Mouse (Mus musculus): ENCODE results near the gene Myo5c.
"Not testable (repeated sequence)": the region's sequence is repeated elsewhere in the genome, so short reads cannot be mapped to it uniquely, and the experiment has no call there.

The Myo5c gene

DNA sequence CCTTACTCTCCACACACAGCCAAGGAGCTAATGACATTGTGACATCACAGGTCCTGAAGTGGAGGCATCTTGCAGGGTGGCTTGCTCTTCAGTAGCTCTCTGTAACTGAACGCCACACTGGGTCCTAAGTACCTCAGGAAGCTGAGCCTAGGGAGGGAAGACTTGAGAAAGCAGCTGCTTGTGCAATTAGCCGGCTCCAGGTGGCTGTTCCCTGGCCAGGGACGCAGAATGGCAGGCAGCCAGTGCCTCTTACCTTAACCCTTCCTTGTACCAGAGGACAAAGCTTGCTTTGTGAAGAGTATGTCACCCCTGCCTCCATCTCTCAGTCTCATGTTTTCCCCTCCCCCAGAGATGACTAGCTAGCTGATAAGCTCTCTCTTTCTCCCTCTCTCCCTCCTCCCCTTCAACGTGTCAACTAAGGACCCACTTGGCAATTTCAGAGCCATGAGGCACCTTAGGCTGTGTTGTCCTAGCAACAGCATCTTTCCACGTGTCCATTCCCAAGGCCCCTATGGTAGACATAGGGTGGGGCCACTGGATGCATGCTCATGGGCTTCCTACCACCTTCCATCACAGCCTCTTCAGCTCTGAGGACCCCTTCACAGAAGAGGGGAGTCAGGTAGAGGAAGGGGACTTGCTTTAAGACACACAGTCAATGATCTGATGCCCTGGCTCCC is 12.0 kb downstream of the Myo5c start:
- no peak for DNase-seq (ENCODE audit: low spot score in 2 of 2)

DNA sequence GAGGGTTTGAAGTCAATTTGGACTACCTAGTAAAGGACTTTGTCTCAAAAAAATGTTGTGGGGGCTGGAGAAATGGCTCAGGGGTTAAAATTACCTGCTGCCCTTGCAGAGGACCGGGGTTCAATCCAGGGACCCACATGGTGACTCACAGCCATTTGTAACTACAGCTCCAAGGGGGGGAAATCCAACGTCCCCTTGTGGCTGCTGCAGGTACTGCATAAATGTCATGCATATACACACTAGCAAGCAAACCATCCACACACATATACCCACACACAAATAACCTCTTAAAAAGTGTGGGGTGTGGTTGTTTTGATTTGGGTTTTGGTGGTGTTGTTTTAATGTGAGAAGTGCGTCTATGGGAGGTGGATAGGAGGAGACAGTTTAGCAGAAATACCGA is 12.7 kb downstream of the Myo5c start:
- DNase-seq (ENCODE audit: low spot score in 2 of 2) = no peak

GRCm38 (mm10) chr9:75246080-75246930 is 14.5 kb downstream of the Myo5c start:
- no peak for DNase-seq (ENCODE audit: low spot score in 2 of 2)

DNA sequence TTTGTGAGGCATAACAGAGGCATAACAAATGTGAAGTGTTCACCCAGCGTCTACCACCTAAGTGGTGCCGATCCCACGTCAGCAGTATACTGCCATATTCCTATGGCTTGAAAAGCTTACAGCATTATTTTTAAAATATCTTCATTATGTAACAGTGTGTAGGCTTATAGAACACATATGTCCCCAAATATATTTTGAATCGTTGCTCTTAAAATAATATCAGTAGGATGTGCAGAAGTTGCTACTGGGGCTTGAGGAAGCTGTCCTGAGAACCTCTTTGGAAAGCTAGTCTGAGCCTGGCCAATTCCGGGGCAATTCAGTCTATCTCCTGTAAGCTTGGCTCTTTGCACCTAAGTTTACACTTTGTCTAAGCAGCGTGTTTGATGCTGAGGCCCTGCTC is 16.1 kb downstream of the Myo5c start:
- DNase-seq (ENCODE audit: low spot score in 2 of 2) = no peak

GRCm38 (mm10) chr9:75248359-75248758 is 16.5 kb downstream of the Myo5c start:
- no peak for DNase-seq (ENCODE audit: low spot score in 2 of 2)

DNA sequence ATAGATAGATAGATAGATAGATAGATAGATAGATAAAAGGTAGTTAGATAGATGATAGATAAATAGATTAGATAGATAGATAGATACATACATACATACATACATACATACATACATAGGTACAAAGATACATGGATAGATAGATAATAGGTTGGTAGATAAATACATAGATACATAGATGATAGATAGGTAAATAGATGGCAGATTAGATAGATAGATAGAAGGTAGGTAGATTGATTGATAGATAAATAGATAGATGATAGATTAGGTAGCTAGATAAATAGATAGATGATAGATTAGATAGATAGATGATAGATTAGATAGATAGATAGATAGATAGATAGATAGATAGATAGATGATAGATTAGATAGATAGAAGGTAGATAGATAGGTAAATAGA is 17.1 kb downstream of the Myo5c start:
- DNase-seq (ENCODE audit: low spot score in 2 of 2) = no peak

GRCm38 (mm10) chr9:75253158-75253557 is 21.3 kb downstream of the Myo5c start:
- not testable (repeated sequence) for DNase-seq (ENCODE audit: low spot score in 2 of 2)

DNA sequence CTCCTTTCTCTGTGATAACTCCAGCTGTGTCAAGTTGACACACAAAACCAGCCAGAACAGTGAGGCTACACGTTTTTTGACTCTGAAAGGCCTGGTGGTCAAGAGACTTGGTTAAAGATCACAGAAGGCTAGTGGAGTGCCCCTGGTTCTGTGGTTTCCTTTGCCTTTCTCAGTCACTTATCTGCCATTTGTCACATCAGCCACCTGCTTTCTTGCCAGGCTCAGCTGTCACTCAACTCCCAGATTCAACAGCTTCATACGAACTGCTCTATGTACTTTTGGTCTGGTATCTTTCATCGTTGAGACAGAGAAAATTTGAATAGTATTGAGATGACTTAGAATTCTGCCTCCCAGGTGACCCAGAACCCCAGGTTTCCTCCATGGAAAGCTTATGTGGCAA is 21.9 kb downstream of the Myo5c start:
- no peak for DNase-seq (ENCODE audit: low spot score in 2 of 2)

- peak; percentile 84 to 92 for DNase-seq (ENCODE audit: low spot score in 2 of 2)
Measured at GRCm38 (mm10) chr9:75254196-75254955, 22.6 kb downstream of the Myo5c start.

DNA sequence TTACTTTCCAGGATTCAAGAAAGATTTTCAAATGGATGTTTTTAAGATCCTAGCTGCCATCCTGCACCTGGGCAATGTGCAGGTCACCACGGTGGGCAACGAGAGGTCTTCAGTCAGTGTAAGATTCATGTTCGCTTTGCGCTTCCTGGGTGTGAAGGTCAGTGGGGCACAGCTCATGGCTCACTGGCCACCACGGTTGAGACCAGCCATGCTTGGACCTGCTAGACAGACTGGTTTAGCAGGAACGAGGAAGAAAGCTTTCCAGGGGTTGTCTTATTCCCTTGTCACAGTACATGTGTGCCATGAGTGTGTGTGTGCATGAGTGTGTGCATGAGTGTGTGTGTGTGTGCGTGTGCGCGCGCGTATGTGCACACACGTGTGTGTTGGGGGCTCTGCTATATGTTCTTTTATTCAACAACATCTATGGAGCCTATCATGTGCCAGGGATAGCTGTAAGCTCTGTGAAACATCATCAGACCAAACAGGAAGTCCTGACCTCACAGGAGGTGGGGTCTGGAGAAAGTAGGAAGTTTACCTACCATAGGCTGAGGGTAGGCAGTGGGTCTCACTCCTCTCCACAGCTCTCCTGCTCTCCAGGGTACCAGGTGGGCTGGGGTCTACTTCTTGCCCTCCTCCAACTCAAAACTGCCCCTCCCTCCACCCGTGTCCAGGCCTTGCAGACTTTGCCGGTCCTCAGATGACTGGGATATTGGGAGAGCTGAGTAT is 24.2 kb downstream of the Myo5c start:
- DNase-seq (ENCODE audit: low spot score in 2 of 2) = no peak

DNA sequence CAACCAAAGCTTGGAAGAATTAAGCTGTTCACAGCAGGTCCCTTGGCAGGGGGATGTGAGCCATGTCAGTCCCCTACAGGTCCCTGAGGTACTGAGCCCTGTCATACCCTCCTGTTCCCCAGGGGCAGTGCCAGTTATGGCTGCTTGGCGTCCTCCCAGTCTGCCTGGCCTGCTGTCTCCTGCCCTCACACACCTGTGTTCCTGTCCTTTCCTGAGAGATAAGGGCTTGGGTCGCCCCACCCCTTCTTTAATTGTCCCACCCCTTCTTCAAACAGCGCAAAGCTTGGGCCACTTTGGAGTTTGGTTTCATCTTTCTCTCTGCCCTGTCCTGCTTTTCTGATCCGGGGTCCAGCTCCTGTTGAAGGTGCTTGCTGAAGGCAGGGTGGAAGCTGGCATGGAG is 27.0 kb downstream of the Myo5c start:
- no peak for DNase-seq (ENCODE audit: low spot score in 2 of 2)

- no peak for DNase-seq (ENCODE audit: low spot score in 2 of 2)
Measured at GRCm38 (mm10) chr9:75259656-75260055, 27.8 kb downstream of the Myo5c start.

DNA sequence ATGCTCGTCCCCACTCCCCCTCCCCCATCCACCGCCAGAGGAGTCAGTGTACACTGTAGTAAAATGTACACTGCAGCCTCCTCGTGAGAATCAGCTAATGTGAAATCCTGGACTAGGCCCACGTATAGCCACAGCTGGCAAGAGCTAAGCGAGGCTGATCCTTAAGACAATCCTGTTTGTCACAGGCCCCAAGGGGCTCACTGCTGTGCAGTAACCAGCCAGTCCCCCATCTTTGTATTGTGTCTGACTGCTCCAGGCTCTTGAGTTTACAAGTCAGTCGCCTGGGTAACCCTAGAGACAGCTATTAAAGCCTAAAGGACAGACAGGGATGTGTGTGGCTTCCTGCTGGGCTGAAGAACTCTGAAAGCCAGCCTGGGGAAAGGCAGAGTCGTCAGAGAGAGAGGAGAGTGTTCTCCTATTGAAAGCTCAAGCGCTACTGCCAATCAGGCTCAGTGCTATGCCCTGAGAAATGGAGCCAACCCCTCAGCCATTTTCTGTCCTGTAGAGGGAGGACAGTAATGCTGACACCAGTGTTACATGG is 29.6 kb downstream of the Myo5c start:
- DNase-seq (ENCODE audit: low spot score in 2 of 2) = no peak

DNA sequence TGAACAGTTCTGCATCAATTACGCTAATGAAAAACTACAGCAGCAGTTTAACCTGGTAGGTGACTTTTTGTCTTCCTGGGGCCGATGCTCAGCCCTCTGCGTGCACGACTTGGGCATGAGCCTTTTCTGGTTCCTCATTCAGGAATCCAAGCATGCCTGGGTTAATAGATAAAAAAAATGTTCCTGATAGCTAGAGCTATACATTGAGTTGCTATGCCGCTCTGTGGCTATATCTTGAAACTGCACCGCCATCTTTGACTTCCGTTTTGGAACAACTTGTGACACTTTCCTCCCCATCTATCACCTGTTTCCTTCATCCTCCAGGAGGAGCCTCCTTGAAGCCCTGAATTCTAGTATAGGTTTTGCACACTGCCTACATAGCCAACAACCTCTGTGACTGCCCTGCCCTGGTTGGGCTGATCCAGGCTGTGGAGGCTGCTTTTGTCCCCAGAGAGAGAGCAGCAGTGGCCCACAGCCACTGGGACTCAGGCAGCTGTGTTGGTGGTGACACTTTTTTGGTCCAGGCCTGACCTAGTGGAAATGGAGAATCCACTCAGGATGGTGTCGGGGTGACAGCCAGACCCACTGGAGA is 30.5 kb downstream of the Myo5c start:
- peak in 1 of 2 experiments; percentile 59 for DNase-seq (ENCODE audit: low spot score in 2 of 2)

GRCm38 (mm10) chr9:75264008-75264718 is 32.3 kb downstream of the Myo5c start:
- DNase-seq (ENCODE audit: low spot score in 2 of 2) = no peak

GRCm38 (mm10) chr9:75267147-75267546 is 35.3 kb downstream of the Myo5c start:
- no peak for DNase-seq (ENCODE audit: low spot score in 2 of 2)

GRCm38 (mm10) chr9:75270382-75270781 is 38.6 kb downstream of the Myo5c start:
- no peak for DNase-seq (ENCODE audit: low spot score in 2 of 2)

- no peak for DNase-seq (ENCODE audit: low spot score in 2 of 2)
Measured at GRCm38 (mm10) chr9:75271539-75271938, 39.7 kb downstream of the Myo5c start.

GRCm38 (mm10) chr9:75273646-75274045 is 41.8 kb downstream of the Myo5c start:
- DNase-seq (ENCODE audit: low spot score in 2 of 2) = no peak

GRCm38 (mm10) chr9:75274486-75274885 is 42.7 kb downstream of the Myo5c start:
- no peak for DNase-seq (ENCODE audit: low spot score in 2 of 2)
